Mouse (Mus musculus) naive thymus-derived CD4-positive, alpha-beta T cell, adult 2 months (primary cell): ENCODE data around the gene Smarcc2.

ENCODE experiments used
- DNase-seq: peaks from one replicate; pipeline ENCODE4 v3.0.0-alpha.2; 2011; ENCODE audit warnings: low read depth

Gene Smarcc2

GRCm38 (mm10) chr10:128442718-128443117, 16.3 kb upstream of the Smarcc2 start:
- no peak for DNase-seq

- DNase-seq = no peak
Observed at GRCm38 (mm10) chr10:128444354-128444753, 14.7 kb upstream of the Smarcc2 start.

- DNase-seq = no peak
Observed at GRCm38 (mm10) chr10:128445407-128445806, 13.6 kb upstream of the Smarcc2 start.

GRCm38 (mm10) chr10:128451014-128451413, 8.0 kb upstream of the Smarcc2 start:
- no peak for DNase-seq

GRCm38 (mm10) chr10:128454471-128454870, 4.6 kb upstream of the Smarcc2 start:
- DNase-seq = no peak

GRCm38 (mm10) chr10:128455280-128455679, 3.8 kb upstream of the Smarcc2 start:
- DNase-seq = peak; percentile 88

GRCm38 (mm10) chr10:128457676-128458075, 1.4 kb upstream of the Smarcc2 start:
- no peak for DNase-seq

GRCm38 (mm10) chr10:128458348-128458718, 715 bp upstream of the Smarcc2 start:
- peak; percentile 80 for DNase-seq

- DNase-seq = peak; percentile 68
Observed at GRCm38 (mm10) chr10:128459409-128460269, 591 bp downstream of the Smarcc2 start.

GRCm38 (mm10) chr10:128460270-128460630, 1.2 kb downstream of the Smarcc2 start:
- DNase-seq = no peak

- no peak for DNase-seq
Observed at GRCm38 (mm10) chr10:128474366-128474765, 15.3 kb downstream of the Smarcc2 start.

- DNase-seq = no peak
Observed at GRCm38 (mm10) chr10:128486370-128486769, 27.3 kb downstream of the Smarcc2 start.

GRCm38 (mm10) chr10:128487861-128488712, 29.0 kb downstream of the Smarcc2 start:
- no peak for DNase-seq

- no peak for DNase-seq
Observed at GRCm38 (mm10) chr10:128488776-128489175, 29.7 kb downstream of the Smarcc2 start.

GRCm38 (mm10) chr10:128489380-128489779, 30.3 kb downstream of the Smarcc2 start:
- no peak for DNase-seq

- DNase-seq = no peak
Observed at GRCm38 (mm10) chr10:128489785-128490184, 30.7 kb downstream of the Smarcc2 start.

GRCm38 (mm10) chr10:128490232-128490631, 31.2 kb downstream of the Smarcc2 start:
- no peak for DNase-seq

- no peak for DNase-seq
Observed at GRCm38 (mm10) chr10:128490912-128491311, 31.9 kb downstream of the Smarcc2 start.

GRCm38 (mm10) chr10:128491495-128491894, 32.4 kb downstream of the Smarcc2 start:
- DNase-seq = peak; percentile 51

GRCm38 (mm10) chr10:128492051-128492450, 33.0 kb downstream of the Smarcc2 start:
- peak; percentile 49 for DNase-seq

- DNase-seq = peak; percentile 56
Observed at GRCm38 (mm10) chr10:128492633-128493311, 33.7 kb downstream of the Smarcc2 start.

GRCm38 (mm10) chr10:128493319-128493694, 34.3 kb downstream of the Smarcc2 start:
- no peak for DNase-seq
